Mouse (Mus musculus): ENCODE measurements at regions not wholly inside any gene's neighbourhood (a gene's known extent, or its start where the extent isn't known, plus 50 kb on each side); places are given as distances from the start of the nearest gene placed in this dataset.

- Histone ChIP-seq H3K27me3 (ENCODE audit: control insufficient read depth, insufficient read depth, insufficient read length) (no peaks in the 10 kb centered on the region), H3K36me3 (ENCODE audit: control insufficient read depth, insufficient read depth) (no peaks in the 10 kb centered on the region), H3K4me3 (ENCODE audit: insufficient read depth, poor library complexity, severe bottlenecking) (no peak overlapping the region), H3K79me3 (ENCODE audit: low read depth) (no peaks in the 10 kb centered on the region), H3K79me2 (ENCODE audit: control insufficient read depth, insufficient read depth) (no peaks in the 10 kb centered on the region), H3ac (ENCODE audit: control insufficient read depth, insufficient read length, low read depth) (no peak overlapping the region)
- TF ChIP-seq USF1 (IDR thresholded peaks at IDR 0.05; ENCODE audit: low read depth) (peak; percentile 4), MYOG (IDR thresholded peaks at IDR 0.05; ENCODE audit: control insufficient read depth, extremely low read depth, insufficient read length) (no peak)
Measured at GRCm38 (mm10) chr1:184614699-184615415, 117.6 kb downstream of the Hlx start.

GRCm38 (mm10) chr1:184612880-184613279 lies 119.5 kb downstream of the Hlx start:
- Histone ChIP-seq H3K27me3 (ENCODE audit: control insufficient read depth, insufficient read depth, insufficient read length) (no peaks in the 10 kb centered on the region), H3K79me3 (ENCODE audit: low read depth) (no peaks in the 10 kb centered on the region), H3K79me2 (ENCODE audit: control insufficient read depth, insufficient read depth) (no peaks in the 10 kb centered on the region), H3ac (ENCODE audit: control insufficient read depth, insufficient read length, low read depth) (no peak overlapping the region), H3K4me3 (ENCODE audit: insufficient read depth, poor library complexity, severe bottlenecking) (no peak overlapping the region), H3K36me3 (ENCODE audit: control insufficient read depth, insufficient read depth) (no peaks in the 10 kb centered on the region)
- TF ChIP-seq CEBPB (IDR thresholded peaks at IDR 0.05; ENCODE audit: low read depth) = no peak
- TF ChIP-seq MYOD1 (IDR thresholded peaks at IDR 0.05; ENCODE audit: control insufficient read depth, insufficient read length, low read depth) = no peak
- TF ChIP-seq CTCF (IDR thresholded peaks at IDR 0.05; ENCODE audit: control insufficient read depth, insufficient read depth, insufficient read length) = no peak
- TF ChIP-seq MYOG (IDR thresholded peaks at IDR 0.05; ENCODE audit: control insufficient read depth, extremely low read depth, insufficient read length) = no peak
- no peak for TF ChIP-seq USF1 (IDR thresholded peaks at IDR 0.05; ENCODE audit: low read depth)
- no peak for TF ChIP-seq MAX (IDR thresholded peaks at IDR 0.05)

GRCm38 (mm10) chr1:184608938-184609337 lies 123.5 kb downstream of the Hlx start:
- Histone ChIP-seq H3K27me3 (ENCODE audit: control insufficient read depth, insufficient read depth, insufficient read length) (no peaks in the 10 kb centered on the region), H3K4me3 (ENCODE audit: insufficient read depth, poor library complexity, severe bottlenecking) (no peak overlapping the region), H3K79me2 (ENCODE audit: control insufficient read depth, insufficient read depth) (no peaks in the 10 kb centered on the region), H3K36me3 (ENCODE audit: control insufficient read depth, insufficient read depth) (no peaks in the 10 kb centered on the region), H3ac (ENCODE audit: control insufficient read depth, insufficient read length, low read depth) (no peak overlapping the region), H3K79me3 (ENCODE audit: low read depth) (no peaks in the 10 kb centered on the region)
- TF ChIP-seq MYOD1 (IDR thresholded peaks at IDR 0.05; ENCODE audit: control insufficient read depth, insufficient read length, low read depth) = no peak
- TF ChIP-seq USF1 (IDR thresholded peaks at IDR 0.05; ENCODE audit: low read depth) = no peak

- Histone ChIP-seq H3K79me2 (ENCODE audit: control insufficient read depth, insufficient read depth) (no peaks in the 10 kb centered on the region), H3ac (ENCODE audit: control insufficient read depth, insufficient read length, low read depth) (no peak overlapping the region), H3K27me3 (ENCODE audit: control insufficient read depth, insufficient read depth, insufficient read length) (no peaks in the 10 kb centered on the region), H3K4me3 (ENCODE audit: insufficient read depth, poor library complexity, severe bottlenecking) (no peak overlapping the region), H3K36me3 (ENCODE audit: control insufficient read depth, insufficient read depth) (no peaks in the 10 kb centered on the region), H3K79me3 (ENCODE audit: low read depth) (no peaks in the 10 kb centered on the region)
- TF ChIP-seq FOSL1 (IDR thresholded peaks at IDR 0.05; ENCODE audit: insufficient read depth, low read length, poor library complexity, severe bottlenecking) (no peak), MYOD1 (IDR thresholded peaks at IDR 0.05; ENCODE audit: control insufficient read depth, insufficient read length, low read depth) (no peak), USF1 (IDR thresholded peaks at IDR 0.05; ENCODE audit: low read depth) (no peak), CEBPB (IDR thresholded peaks at IDR 0.05; ENCODE audit: low read depth) (no peak), CTCF (IDR thresholded peaks at IDR 0.05; ENCODE audit: control insufficient read depth, insufficient read depth, insufficient read length) (no peak), MYOG (IDR thresholded peaks at IDR 0.05; ENCODE audit: control insufficient read depth, extremely low read depth, insufficient read length) (no peak), MAX (IDR thresholded peaks at IDR 0.05) (no peak)
Measured at GRCm38 (mm10) chr1:184608338-184608737, 124.1 kb downstream of the Hlx start.

GRCm38 (mm10) chr1:184606541-184606940 lies 125.9 kb downstream of the Hlx start:
- Histone ChIP-seq H3ac (ENCODE audit: control insufficient read depth, insufficient read length, low read depth) (no peak overlapping the region), H3K4me3 (ENCODE audit: insufficient read depth, poor library complexity, severe bottlenecking) (no peak overlapping the region), H3K36me3 (ENCODE audit: control insufficient read depth, insufficient read depth) (no peaks in the 10 kb centered on the region), H3K79me2 (ENCODE audit: control insufficient read depth, insufficient read depth) (no peaks in the 10 kb centered on the region), H3K27me3 (ENCODE audit: control insufficient read depth, insufficient read depth, insufficient read length) (no peaks in the 10 kb centered on the region), H3K79me3 (ENCODE audit: low read depth) (no peaks in the 10 kb centered on the region)
- no peak for TF ChIP-seq MYOD1 (IDR thresholded peaks at IDR 0.05; ENCODE audit: control insufficient read depth, insufficient read length, low read depth)
- no peak for TF ChIP-seq CEBPB (IDR thresholded peaks at IDR 0.05; ENCODE audit: low read depth)
- TF ChIP-seq MYOG (IDR thresholded peaks at IDR 0.05; ENCODE audit: control insufficient read depth, extremely low read depth, insufficient read length) = no peak

- Histone ChIP-seq H3ac (ENCODE audit: control insufficient read depth, insufficient read length, low read depth) (no peak overlapping the region), H3K4me3 (ENCODE audit: insufficient read depth, poor library complexity, severe bottlenecking) (no peak overlapping the region), H3K79me3 (ENCODE audit: low read depth) (no peaks in the 10 kb centered on the region), H3K36me3 (ENCODE audit: control insufficient read depth, insufficient read depth) (no peaks in the 10 kb centered on the region), H3K27me3 (ENCODE audit: control insufficient read depth, insufficient read depth, insufficient read length) (no peaks in the 10 kb centered on the region), H3K79me2 (ENCODE audit: control insufficient read depth, insufficient read depth) (no peaks in the 10 kb centered on the region)
- TF ChIP-seq FOSL1 (IDR thresholded peaks at IDR 0.05; ENCODE audit: insufficient read depth, low read length, poor library complexity, severe bottlenecking) (no peak), MAX (IDR thresholded peaks at IDR 0.05) (no peak), CEBPB (IDR thresholded peaks at IDR 0.05; ENCODE audit: low read depth) (no peak), MYOG (IDR thresholded peaks at IDR 0.05; ENCODE audit: control insufficient read depth, extremely low read depth, insufficient read length) (no peak), MYOD1 (IDR thresholded peaks at IDR 0.05; ENCODE audit: control insufficient read depth, insufficient read length, low read depth) (no peak), CTCF (IDR thresholded peaks at IDR 0.05; ENCODE audit: control insufficient read depth, insufficient read depth, insufficient read length) (no peak), USF1 (IDR thresholded peaks at IDR 0.05; ENCODE audit: low read depth) (no peak)
Measured at GRCm38 (mm10) chr1:184605666-184606065, 126.8 kb downstream of the Hlx start.

Data from C2C12 (cell line).